Mouse (Mus musculus) urinary bladder, adult 18-20 months (tissue): ENCODE measurements around the gene Tmem151a.

Experiments
- DNase-seq, 2 experiments: peaks; one replicate each; pipeline ENCODE4 v3.0.0; 2022; ENCODE audit warnings: low spot score in 2 of 2, mixed read lengths in 2 of 2

Tmem151a gene

DNA sequence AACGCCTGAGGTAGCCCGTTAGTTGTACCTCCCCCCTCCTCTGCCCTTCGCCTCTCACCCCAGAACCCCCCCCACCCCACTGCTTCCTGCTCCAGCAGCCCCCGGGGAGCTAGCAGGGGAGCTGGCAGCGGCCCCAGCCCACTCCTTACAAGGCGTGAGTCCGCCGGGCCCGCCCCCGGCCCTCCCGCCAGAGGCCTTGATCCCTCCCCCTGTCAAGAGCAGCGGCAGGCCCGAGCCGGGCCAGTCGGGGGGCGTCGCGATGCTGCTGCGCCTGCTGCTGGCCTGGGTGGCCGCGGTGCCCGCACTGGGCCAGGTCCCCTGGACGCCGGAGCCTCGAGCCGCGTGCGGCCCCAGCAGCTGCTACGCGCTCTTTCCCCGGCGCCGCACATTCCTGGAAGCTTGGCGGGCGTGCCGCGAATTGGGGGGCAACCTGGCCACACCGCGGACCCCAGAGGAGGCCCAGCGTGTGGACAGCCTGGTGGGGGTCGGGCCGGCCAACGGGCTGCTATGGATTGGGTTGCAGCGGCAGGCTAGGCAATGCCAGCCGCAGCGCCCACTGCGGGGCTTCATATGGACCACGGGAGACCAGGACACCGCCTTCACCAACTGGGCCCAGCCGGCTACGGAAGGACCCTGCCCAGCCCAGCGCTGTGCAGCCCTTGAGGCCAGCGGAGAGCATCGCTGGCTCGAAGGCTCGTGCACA is 17.3 kb downstream of the Tmem151a start, which contains the start of gene Cd248:
Cd248 (plus strand) TSS at position 212 of the 703 bp plus-strand sequence.
- DNase-seq, result peak in 1 of 2 experiments; percentile 55

DNA sequence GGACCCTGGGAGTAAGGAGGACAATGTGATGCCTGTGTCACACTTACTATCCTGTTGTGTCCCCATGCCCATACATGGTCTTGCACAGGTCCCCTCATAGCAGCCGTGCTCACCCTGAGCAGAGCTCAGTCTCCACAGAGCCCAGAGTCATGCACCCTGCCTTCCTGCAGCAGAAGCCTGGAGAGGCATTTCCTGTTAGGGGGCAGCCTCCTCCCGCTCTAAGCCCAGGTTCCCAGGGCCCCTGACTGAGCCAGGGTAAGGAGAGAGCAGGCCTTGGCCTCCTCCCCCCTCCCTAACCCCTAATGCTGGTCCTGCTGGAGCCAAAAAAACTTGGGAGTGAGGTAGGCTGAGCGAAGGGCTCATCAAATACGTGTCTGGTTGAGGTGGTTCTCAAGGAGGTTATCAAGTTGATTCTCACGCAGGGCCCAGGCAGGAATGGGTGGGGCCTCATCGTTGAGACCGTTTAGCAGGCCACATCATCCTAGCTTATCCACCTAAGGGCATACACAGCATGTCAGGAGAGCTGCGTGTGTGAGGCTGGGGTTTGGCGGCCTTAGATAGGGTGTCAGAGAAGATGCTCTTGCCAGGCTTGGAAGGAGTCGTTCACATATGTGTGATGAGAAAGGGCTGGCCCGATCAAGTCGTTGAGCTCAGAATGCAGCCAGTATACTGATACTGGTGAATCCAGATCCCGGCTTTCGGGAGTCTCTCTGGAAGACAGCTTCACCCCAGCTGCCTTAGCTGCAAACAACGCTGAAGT is 18.1 kb downstream of the Tmem151a start:
- no peak for DNase-seq

DNA sequence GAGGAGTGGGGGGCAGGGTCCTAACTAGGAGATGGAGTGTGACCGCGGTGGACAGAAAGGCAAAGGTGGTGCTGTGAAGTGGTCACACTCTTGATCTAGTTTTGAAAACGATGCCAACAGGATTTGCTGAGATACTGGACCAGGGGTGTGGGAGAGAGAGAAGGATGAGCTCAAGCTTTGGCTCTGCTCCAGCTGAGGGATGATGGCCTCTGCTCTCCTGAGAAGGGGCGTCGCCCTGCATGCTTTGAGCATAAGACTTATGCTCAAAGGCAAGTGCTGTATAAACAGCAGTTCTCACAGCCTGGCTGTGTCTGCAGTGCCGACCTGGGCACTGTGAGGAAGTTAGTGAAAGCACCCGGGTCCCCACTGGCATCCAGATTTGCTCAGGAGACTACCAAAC is 20.2 kb downstream of the Tmem151a start:
- DNase-seq, result peak in 1 of 2 experiments; percentile 64

DNA sequence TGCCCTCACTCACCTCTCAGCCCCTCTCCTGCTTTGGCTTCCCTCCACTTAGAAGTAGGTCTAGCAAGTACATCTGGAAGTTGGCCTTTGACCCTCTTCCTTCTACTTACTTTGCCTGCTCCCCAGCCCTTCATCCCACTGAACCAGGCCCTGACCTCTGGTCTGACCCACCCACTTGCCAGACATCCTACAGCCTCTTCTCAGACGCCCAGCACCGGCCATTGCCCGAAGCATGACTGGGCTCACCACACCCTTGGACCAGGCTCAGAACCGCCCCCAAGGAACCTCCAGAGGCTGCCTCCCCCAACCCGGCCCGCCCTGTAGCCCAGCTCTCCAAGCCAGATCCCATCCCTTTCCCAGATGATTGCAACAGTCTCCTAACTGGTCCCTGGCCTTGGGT is 22.9 kb downstream of the Tmem151a start:
- peak in 1 of 2 experiments; percentile 71 for DNase-seq

DNA sequence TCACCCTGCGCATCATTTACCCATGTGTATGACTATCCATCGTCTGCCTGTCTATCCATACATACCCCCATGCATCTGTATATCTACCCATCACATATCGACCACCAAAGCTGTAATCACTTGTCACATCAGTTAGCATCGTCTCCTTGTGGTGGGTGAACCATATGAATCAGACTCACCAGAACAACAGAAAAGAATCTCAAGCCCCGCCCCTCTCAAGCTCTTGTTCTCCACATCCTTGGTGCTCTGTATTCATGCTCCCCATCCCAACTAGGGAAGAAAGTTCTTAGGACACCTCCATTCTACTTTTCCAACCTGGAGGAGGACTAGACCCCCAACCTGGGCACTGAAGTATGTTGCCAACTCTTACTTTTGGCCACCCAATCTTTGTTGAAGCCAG is 23.3 kb downstream of the Tmem151a start:
- DNase-seq, result no peak

DNA sequence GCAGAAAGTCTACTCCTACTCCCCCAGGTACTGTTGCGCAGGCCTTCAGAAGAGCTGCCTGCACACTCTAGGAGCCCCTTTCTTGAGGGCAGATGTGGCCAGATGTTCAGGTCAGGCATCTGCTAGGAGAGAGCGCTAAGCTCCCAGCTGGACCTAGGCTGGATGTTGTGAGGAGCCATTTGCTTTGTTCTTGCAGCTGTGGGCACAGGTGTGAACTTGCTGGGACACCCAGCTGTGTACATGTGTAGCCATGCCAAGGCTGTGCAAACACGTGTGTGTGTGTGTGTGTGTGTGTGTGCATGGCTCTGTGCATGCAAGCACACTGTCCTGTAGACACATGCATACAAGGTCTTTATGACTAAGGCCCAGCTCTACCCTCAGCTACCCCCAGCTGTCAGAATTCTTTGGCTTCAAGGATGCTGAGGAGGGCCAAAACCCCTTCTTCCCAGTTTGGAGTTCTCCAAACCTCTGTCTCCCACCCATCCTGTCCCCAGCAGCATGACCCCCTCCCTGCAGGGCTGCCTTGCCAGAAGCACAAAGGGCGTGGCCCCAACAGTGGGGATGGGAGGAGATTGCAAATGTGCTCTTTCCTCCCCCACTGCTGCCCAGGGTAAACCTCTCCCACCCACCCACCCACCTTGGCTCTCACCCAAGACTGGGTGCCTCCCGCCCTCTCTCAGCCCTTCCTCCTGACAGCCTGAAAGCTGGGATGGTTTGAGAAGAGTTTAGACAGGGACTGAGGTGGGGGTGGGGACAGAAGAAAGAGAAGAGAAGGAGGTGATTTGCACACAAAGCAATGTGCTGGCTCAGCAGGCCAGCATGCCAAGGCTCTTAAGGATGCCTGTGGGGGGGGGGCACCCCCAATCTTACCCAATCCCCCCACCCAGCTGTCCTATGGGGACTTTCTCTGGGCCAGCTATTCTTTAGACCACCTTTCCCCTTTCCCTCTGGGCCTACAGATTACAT is 24.7 kb downstream of the Tmem151a start:
- no peak for DNase-seq

DNA sequence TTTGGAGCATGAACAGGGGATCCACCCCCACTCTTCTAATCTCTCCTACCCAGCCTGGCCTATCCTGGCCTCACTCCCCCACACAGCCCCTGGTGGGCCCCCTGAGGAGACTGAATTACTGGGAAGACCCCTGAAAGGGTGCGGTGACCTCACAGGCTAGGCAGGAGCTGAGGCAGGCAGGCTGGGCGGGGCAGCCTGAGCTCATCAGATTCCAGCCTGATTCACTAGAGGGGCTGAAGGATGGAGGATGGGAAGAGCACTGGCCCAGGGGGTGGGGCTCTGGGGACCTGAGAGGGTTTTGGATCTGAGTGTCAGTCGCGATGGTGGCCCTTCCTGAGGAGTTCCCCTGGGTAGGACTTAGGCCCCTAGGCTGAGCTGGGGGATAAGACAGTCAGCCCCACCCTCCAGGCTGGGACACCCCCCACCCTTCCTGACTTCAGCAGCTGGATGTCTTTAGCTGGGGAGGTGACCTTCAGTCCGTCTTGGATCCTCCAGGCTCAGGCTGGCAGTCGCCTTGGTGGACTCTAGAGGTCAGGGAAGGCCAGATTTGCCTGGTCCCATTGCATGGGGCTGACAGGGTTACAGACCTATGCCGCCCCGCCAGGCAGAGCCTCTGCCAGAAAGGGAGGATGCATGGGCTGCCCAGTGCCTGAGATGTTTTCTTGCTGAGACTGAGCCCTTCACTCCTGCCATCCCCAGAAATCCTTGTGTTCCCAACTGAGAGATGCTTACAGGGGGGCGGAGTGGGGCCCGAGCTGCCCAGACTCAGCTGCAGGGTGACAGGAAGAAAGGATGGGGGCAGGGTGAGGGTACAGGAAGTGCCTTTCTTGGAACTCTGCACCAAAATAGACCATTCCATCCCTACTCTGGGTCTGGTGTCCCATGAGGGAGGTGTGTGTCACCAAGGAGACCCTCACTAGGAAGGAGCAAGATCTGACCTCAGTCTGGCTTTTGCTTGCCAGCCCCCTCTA is 26.2 kb downstream of the Tmem151a start:
- DNase-seq, result no peak

DNA sequence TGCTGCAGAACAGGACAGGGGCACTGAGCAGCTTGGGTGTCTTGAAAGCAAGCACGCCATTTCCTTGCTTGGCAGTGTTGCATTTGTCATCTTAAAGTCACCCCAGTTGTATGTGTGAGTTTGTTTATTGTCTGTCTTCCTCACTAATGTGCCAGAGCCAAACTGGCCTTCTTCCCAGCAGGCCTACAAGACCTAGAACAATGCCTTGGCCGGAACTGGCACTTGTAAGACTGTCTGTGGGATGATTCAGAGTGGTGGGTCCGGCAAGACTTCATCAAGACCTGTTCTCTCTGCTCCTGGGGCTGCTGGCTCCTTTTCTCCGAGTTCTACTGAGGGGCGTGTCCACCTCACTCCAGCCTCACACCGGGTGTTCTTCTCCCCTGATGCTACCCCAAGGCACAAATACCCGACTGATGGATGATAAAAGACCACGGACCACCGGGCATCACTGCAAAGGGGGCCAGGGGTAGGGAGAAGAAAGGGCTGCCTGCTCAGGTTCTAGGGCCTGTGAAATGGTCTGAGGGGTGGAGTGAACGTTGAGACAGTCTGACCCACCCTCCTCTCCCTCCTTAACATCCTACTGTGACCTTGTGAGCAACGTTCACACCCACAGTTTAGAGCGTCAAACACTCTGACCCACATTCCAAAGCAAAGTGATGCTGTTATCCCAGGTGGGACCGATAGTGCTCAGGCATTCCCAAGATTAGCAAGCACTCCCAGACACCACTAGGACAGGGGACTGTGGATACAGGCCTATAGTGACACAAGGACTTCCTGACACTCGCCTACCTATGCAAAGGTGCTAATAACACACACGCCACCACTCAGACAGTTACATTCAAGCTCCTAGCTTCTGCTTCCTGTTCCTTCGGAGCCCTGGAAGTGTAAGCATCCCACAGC is 27.2 kb downstream of the Tmem151a start:
- no peak for DNase-seq

DNA sequence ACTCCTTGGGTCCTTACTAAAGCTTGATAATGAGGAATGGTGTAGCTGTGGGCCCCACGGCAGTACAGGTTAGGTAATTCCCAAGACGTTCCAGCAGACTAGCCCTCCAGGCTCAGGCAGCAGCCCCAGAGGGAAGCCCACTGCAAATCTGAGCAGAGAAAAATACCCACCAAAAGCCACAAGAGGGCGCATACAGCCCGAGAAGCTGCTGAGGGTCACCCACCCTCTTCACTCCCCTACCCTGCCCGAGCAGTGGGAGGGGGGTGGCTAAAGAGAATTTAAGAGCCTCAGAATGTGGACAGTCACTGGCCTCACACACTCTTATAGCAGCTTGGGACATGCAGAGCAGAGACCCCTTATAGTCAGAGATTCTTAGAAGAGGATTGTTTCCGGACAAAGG is 29.1 kb downstream of the Tmem151a start:
- no peak for DNase-seq

DNA sequence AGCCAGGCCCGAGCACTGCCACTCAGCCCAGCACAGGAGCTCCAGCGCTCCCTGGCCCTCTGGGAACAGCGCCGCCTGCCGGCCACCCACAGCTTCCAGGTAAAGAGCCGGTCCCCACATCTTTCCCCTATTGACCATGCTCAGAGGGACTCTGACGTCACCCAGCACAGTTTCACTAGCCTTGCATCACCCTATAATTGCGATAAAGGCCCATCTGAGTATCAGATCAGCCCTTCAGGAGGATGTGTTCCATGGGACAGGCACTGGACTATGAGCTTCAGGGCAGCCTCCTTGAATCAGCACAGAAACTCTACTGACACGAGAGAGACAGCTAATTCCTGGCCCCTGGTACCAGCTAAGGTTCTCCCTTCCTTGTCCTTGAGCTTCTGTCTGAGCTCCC is 31.4 kb downstream of the Tmem151a start:
- DNase-seq, result no peak

DNA sequence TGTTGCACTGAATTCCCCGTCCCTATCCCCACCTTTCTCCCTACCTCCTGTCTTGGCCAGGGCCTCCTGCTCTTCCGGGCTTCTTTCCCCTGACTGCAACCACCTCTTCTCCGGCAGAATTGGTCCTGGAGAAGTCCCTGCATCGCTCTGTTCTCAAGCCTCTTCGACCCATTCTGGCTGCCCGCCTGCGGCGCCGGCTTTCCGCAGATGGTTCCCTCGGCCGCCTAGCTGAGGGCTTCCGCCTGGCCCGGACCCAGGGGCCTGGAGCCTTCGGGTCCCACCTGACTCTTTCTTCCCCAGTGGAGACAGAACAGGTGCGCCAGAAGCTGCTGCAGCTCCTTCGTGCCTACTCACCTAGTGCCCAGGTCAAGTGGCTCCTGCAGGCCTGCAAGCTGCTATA is 32.5 kb downstream of the Tmem151a start:
- no peak for DNase-seq

DNA sequence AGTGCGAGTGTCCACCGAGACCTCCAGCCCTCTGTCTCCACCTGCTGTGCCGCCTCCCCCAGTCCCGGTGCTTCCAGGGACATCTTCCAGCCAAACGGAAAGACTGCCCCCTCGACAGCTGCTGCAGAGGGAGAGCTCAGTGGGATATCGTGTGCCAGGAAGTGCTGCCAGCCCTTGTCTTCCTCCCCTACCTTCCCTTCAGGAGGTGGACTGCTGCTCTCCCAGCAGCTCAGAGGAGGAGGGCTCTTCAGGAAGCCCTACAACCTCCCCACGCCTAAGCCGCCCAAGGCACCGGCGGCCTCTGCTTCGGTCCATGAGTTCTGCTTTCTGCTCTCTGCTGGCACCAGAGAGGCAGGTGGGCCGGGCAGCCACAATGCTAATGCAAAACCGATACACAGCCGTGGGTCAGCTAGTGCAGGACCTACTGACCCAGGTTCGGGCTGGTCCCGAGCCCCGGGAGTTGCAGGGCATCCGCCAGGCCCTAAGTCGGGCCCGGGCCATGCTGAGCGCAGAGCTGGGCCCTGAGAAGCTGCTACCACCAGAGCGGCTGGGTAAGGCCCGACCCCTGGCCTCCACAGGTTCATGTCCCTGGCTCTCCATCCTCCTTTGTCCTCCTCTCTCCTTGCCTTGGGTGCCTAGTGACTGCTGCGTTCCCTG is 33.0 kb downstream of the Tmem151a start:
- no peak for DNase-seq

DNA sequence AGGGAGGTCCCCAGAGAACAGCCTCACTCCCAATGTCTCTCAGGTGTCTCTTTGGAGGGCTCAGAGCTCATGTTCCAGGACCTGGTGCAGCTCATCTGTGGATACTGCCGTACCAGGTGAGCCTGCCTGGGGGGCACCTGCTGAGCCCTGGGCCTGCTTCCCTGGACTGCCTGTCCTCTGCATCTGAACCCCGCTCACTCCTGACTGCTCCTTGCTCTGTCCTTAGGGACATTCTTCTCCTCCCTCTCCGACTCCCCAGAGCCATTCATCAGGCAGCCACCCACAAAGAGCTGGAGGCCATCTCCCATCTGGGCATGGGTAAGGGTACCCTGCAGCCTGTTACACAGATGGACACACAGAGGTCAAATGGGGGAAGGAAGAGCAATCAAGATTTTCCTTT is 33.8 kb downstream of the Tmem151a start:
- no peak for DNase-seq

DNA sequence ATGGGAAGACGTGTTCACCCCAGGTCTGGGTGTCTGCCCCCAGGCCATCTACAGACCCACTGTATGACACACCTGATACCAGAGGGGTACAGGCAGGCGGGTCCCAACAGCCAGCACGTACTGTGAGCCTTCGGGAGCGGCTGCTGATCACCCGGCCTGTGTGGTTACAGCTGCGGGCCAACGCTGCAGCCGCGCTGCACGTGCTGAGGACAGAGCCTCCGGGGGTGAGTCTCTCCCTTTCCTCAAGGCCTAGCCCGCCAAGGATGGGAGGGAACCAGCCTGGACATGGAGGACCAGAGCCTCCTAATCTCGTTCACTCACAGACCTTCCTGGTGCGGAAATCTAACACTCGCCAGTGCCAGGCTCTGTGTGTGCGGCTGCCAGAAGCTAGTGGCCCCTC is 34.3 kb downstream of the Tmem151a start:
- no peak for DNase-seq

DNA sequence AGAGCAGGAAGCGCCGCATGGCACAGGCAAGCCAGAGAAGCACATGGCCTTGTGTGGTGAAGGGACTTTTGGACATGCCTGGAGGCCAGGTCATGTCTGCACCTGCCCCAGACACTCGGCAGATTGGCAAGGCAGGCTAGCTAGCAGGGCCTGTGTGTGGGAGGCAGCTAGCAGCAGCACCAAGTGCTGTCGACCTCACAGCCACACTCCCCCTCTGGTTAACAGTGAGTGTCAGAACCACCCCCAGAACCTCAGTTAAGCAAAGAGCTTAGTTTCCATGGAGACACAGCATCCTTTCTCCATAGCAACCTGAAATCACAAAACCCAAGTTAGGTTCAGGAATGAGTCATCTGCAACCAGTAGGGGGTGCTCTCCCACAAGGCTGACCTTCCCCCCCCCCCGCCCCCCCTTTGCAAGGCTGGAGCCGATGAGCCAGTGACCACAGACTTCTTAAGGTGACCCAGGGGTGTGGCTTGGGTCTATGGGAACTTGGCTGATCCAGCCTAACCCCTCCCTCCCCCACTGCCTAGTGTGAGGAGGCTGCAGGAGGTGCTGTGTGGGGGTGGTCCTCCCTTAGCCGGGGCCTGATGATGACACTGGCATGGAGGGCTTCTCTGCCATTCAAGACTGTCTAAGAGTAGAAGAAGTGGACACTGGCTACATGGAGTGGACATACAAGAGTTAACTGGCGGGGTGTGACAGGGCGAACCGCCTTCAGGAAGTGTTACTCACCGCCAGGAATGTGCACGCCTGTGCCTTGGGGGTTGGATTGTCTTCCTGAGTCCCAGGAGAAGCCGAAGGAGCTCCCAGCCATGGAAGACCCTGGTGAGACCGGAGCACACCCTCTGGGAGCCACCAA is 35.1 kb downstream of the Tmem151a start, which contains the start of gene Rin1:
Rin1 (plus strand) TSS at position 435 of the 859 bp plus-strand sequence.
- peak; percentile 60 to 83 for DNase-seq

DNA sequence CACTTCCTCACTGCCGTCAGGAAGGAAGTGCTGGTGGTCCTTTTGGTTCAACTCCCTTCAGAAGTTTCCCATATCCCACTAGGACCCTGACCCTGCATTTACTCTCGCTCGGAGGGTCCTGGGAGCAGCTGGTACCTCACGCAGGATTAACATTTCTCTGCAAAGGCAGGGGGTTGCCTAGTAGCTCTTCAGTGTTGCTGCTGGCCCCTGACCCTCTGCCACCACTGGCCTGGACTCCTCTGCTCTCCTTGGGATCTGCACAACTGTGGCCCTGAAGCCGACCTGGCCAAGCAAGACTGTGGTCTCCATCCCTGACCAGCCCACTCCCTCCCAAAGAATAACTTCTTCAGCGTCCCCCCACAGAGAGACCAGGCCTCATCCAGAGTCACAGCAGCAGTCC is 36.0 kb downstream of the Tmem151a start:
- DNase-seq, result no peak

DNA sequence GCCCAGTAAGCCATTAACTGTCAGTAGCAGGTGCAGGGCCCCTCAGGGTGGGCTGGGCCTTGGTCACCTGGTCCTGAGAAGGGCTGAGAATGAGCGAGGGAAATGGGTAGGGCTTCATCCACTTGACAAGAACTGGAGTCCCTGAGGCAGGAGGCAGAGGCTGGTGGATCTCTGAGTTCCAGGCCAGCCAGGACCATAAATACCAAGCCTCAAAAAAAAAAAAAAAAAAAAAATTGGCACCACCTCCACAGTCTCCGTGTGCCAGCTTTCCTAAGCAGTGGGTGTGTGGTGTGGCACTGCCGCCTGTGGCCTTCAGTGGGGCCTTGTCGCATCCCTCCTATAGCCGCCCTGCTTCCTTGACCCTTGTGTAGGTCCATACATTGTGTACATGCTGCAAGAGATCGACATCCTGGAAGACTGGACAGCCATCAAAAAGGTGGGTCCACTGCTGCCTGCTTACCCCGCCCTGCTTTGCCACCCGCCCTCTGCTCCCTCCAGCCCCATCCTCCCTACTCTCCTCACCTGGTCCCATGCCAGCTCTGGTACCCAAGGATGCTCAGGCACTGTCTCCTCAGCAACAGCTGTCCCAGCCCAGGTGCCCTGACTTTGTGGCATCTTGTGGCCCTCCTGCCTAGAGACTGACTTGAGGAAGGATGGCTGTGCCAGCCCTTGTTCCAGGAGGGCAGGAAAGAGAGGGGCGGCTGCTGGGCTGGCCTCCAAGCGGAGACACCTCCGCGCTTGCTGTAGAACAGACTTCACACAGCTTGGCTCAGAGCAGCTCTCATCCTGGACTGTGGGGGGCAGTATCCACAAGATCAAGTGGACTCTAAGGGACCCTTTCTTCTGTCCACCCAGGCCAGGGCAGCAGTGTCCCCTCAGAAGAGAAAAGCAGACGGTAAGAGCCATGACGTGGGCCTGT is 36.9 kb downstream of the Tmem151a start:
- no peak for DNase-seq
